17 mouse cellular contexts compared by ENCODE assay signal in genomic region chr6:34906661-34907060, GRCm38 (mm10). TPM values are rescaled to one million over a fixed set of nuclear protein-coding genes. Genes with fewer than 3 reads are reported as not detected.
DNase-seq lines count a peak whose midpoint lies in the region; ATAC-seq and TF ChIP-seq lines count a peak whose summit lies in the region.
"Had no signal": no experiment of that assay in that cellular context is flagged by ENCODE, and none has a peak within 500 bp of the region (broad histone marks: within the 10 kb centered on the region; RNA-seq: fewer than 3 reads in every experiment).

No protein-coding gene starts in this region.

- DNase-seq in adrenal gland, postnatal 10 days, result peak; percentile 43
- no peak for DNase-seq in adrenal gland, adult (ENCODE audit: inconsistent age in 2 of 2, low spot score in 1 of 2)
- peak; percentile 96 for DNase-seq in kidney, adult 2 months
- DNase-seq in urinary bladder, adult 18-20 months (ENCODE audit: low spot score in 2 of 2), result no peak
- DNase-seq in right cerebral cortex, postnatal 14 days, result no peak
- DNase-seq: cerebellum, adult 9-11 months had no signal

- TF ChIP-seq CTCF in kidney, adult 2 months (conservative IDR thresholded peaks at IDR 0.05; ENCODE audit: insufficient read depth, insufficient read length, low read depth, low read length), result no peak

- H3K36me3 ChIP-seq in kidney, adult 2 months (ENCODE audit: control insufficient read depth, insufficient read depth, low read length), result peaks cover 1% of the 10 kb centered on the region
- H3K36me3 ChIP-seq in kidney, embryonic 16.5 days (ENCODE audit: insufficient read depth, low read length), result peaks cover 20% of the 10 kb centered on the region
- H3K36me3 ChIP-seq in liver, embryonic 12.5 days, result peaks cover 73% of the 10 kb centered on the region

- H3K4me1 ChIP-seq in kidney, adult 2 months (ENCODE audit: control insufficient read depth, insufficient read depth, low read length), result peaks cover 27% of the 10 kb centered on the region
- H3K4me1 ChIP-seq in kidney, embryonic 16.5 days (ENCODE audit: insufficient read depth, low read length), result peaks cover 13% of the 10 kb centered on the region
- peaks cover 10% of the 10 kb centered on the region for H3K4me1 ChIP-seq in brown adipose tissue, adult 24 weeks (ENCODE audit: control insufficient read depth, insufficient read depth, insufficient read length, low read length)
- H3K4me1 ChIP-seq in liver, embryonic 12.5 days, result peaks cover 84% of the 10 kb centered on the region

- no peak overlapping the region for H3K4me2 ChIP-seq in kidney, embryonic 16.5 days (replicated peaks; ENCODE audit: low read depth, low read length)
- H3K4me2 ChIP-seq in liver, embryonic 12.5 days, result peak overlapping the region; percentile 79
- H3K4me2 ChIP-seq: embryonic facial prominence, embryonic 15.5 days; hindbrain, embryonic 14.5 days; limb, embryonic 12.5 days; midbrain, embryonic 12.5 days; neural tube, embryonic 15.5 days had no signal

- H3K27ac ChIP-seq in kidney, adult 2 months (ENCODE audit: insufficient read depth, low read depth, low read length), result peak overlapping the region; percentile 82
- no peak overlapping the region for H3K27ac ChIP-seq in kidney, embryonic 16.5 days (ENCODE audit: low read length)
- H3K27ac ChIP-seq in brown adipose tissue, adult 24 weeks (replicated peaks; ENCODE audit: low read depth, low read length), result peak overlapping the region; percentile 42
- peak overlapping the region; percentile 98 for H3K27ac ChIP-seq in liver, embryonic 12.5 days
- H3K27ac ChIP-seq: embryonic facial prominence, embryonic 15.5 days; hindbrain, embryonic 14.5 days; limb, embryonic 12.5 days; midbrain, embryonic 12.5 days; neural tube, embryonic 15.5 days had no signal

- no peak overlapping the region for H3K9ac ChIP-seq in kidney, embryonic 16.5 days (replicated peaks; ENCODE audit: low read length)
- peak overlapping the region; percentile 70 for H3K9ac ChIP-seq in liver, embryonic 12.5 days
- H3K9ac ChIP-seq: embryonic facial prominence, embryonic 15.5 days; hindbrain, embryonic 14.5 days; limb, embryonic 12.5 days; midbrain, embryonic 12.5 days; neural tube, embryonic 15.5 days had no signal

- no peaks in the 10 kb centered on the region for H3K9me3 ChIP-seq in kidney, embryonic 16.5 days (ENCODE audit: low read length)
- H3K9me3 ChIP-seq in liver, embryonic 12.5 days (replicated peaks), result no peaks in the 10 kb centered on the region
- H3K9me3 ChIP-seq: embryonic facial prominence, embryonic 15.5 days; limb, embryonic 12.5 days; midbrain, embryonic 12.5 days; neural tube, embryonic 15.5 days had no signal

- no peak for TF ChIP-seq POLR2A in kidney, adult 2 months (IDR thresholded peaks at IDR 0.05; ENCODE audit: low read depth, low read length)

- 40% methylated on average over 4 of the region's 4 CpGs for WGBS in kidney, adult 2 months
- WGBS in kidney, embryonic 16.5 days, result 85% methylated on average over 4 of the region's 4 CpGs
- 88% methylated on average over 4 of the region's 4 CpGs for WGBS in liver, embryonic 12.5 days (ENCODE audit: insufficient replicate concordance)

- H3K4me3 ChIP-seq in kidney, adult 2 months (ENCODE audit: insufficient read depth, low read depth, low read length), result no peak overlapping the region
- H3K4me3 ChIP-seq in kidney, embryonic 16.5 days (ENCODE audit: low read length), result no peak overlapping the region
- H3K4me3 ChIP-seq in brown adipose tissue, adult 24 weeks (ENCODE audit: insufficient read depth, low read depth, low read length), result no peak overlapping the region
- H3K4me3 ChIP-seq in liver, embryonic 12.5 days, result peak overlapping the region; percentile 39; the same call in 1 of the 2 replicates
- H3K4me3 ChIP-seq: embryonic facial prominence, embryonic 15.5 days; limb, embryonic 12.5 days; midbrain, embryonic 12.5 days; neural tube, embryonic 15.5 days had no signal

- no peak for ATAC-seq in kidney, embryonic 16.5 days (ENCODE audit: low FRiP score, low TSS enrichment)
- no peak for ATAC-seq in liver, embryonic 12.5 days

- no peaks in the 10 kb centered on the region for H3K27me3 ChIP-seq in kidney, adult 2 months (replicated peaks; ENCODE audit: control insufficient read depth, insufficient read depth, low read length)
- no peaks in the 10 kb centered on the region for H3K27me3 ChIP-seq in kidney, embryonic 16.5 days (ENCODE audit: insufficient read depth, low read length)
- H3K27me3 ChIP-seq in liver, embryonic 12.5 days (replicated peaks), result no peaks in the 10 kb centered on the region
- H3K27me3 ChIP-seq: embryonic facial prominence, embryonic 15.5 days; limb, embryonic 12.5 days; midbrain, embryonic 12.5 days; neural tube, embryonic 15.5 days had no signal

RNA-seq across cellular contexts. Expression of gene Wdr91, which starts 4.0 kb away (rescaled TPM):
- total RNA-seq in adrenal gland, postnatal 10 days (2021), result 10 to 100 TPM; 21.0 to 27.3 TPM
- polyA plus RNA-seq in kidney, adult 2 months (2012; rRNA removed), result 56.0 and 60.5 TPM in 2 replicates
- polyA plus RNA-seq in kidney, embryonic 16.5 days (2015; fragmentation: Nextera tagmentation; extraction: Ambion mirVana), result 11.2 and 11.3 TPM in 2 replicates
- polyA plus RNA-seq in brown adipose tissue, adult 24 weeks (2012; ENCODE audit: insufficient read depth, insufficient read length, missing spikeins), result 12.4 and 13.9 TPM in 2 replicates
- polyA plus RNA-seq in liver, embryonic 12.5 days (2016; fragmentation: Nextera tagmentation; extraction: Ambion mirVana), result 14.2 and 18.6 TPM in 2 replicates

RNA-seq across cellular contexts. Expression of gene Stra8, which starts 13.3 kb away (rescaled TPM):
- not detected for total RNA-seq in adrenal gland, postnatal 10 days (2021)
- not detected in 2 replicates for polyA plus RNA-seq in kidney, adult 2 months (2012; rRNA removed)
- not detected in 2 replicates for polyA plus RNA-seq in kidney, embryonic 16.5 days (2015; fragmentation: Nextera tagmentation; extraction: Ambion mirVana)
- not detected in 2 replicates for polyA plus RNA-seq in brown adipose tissue, adult 24 weeks (2012; ENCODE audit: insufficient read depth, insufficient read length, missing spikeins)
- not detected in 2 replicates for polyA plus RNA-seq in liver, embryonic 12.5 days (2016; fragmentation: Nextera tagmentation; extraction: Ambion mirVana)
- total RNA-seq: gastrocnemius, adult 8-10 months; layer of hippocampus, postnatal 10 days had no signal
- polyA plus RNA-seq: embryonic facial prominence, embryonic 15.5 days; hindbrain, embryonic 14.5 days; limb, embryonic 12.5 days; midbrain, embryonic 12.5 days; neural tube, embryonic 15.5 days; small intestine, adult 2 months had no signal

RNA-seq across cellular contexts. Expression of gene Cyren, which starts 28.8 kb away (rescaled TPM):
- 1 to 10 TPM; 6.2 to 8.8 TPM for total RNA-seq in adrenal gland, postnatal 10 days (2021)
- polyA plus RNA-seq in kidney, adult 2 months (2012; rRNA removed), result 6.4 and 6.7 TPM in 2 replicates
- polyA plus RNA-seq in kidney, embryonic 16.5 days (2015; fragmentation: Nextera tagmentation; extraction: Ambion mirVana), result 15.2 and 15.4 TPM in 2 replicates
- 3.3 and 5.0 TPM in 2 replicates for polyA plus RNA-seq in brown adipose tissue, adult 24 weeks (2012; ENCODE audit: insufficient read depth, insufficient read length, missing spikeins)
- polyA plus RNA-seq in liver, embryonic 12.5 days (2016; fragmentation: Nextera tagmentation; extraction: Ambion mirVana), result 16.0 and 16.5 TPM in 2 replicates

RNA-seq across cellular contexts. Expression of gene Tmem140, which starts 43.7 kb away (rescaled TPM):
- total RNA-seq in adrenal gland, postnatal 10 days (2021), result 10 to 100 TPM; 23.8 to 34.7 TPM
- 37.5 and 43.8 TPM in 2 replicates for polyA plus RNA-seq in kidney, adult 2 months (2012; rRNA removed)
- polyA plus RNA-seq in kidney, embryonic 16.5 days (2015; fragmentation: Nextera tagmentation; extraction: Ambion mirVana), result 2.8 and 3.1 TPM in 2 replicates
- polyA plus RNA-seq in brown adipose tissue, adult 24 weeks (2012; ENCODE audit: insufficient read depth, insufficient read length, missing spikeins), result 21.6 and 38.6 TPM in 2 replicates
- 2.6 and 3.7 TPM in 2 replicates for polyA plus RNA-seq in liver, embryonic 12.5 days (2016; fragmentation: Nextera tagmentation; extraction: Ambion mirVana)

Comparison
In these comparisons a context has a peak if more than half of its experiments do, and no peak if none do; other contexts are left out.
1. DNase-seq: peak in adrenal gland, postnatal 10 days (single experiment) and kidney, adult 2 months (single experiment); none in adrenal gland, adult (0 of 2), urinary bladder, adult 18-20 months (0 of 2) and right cerebral cortex, postnatal 14 days (single experiment).